Mouse (Mus musculus) hindbrain, embryonic 10.5 days (tissue): ENCODE measurements around the gene Arl6ip5. TPM values are rescaled to one million over a fixed set of nuclear protein-coding genes. Genes with fewer than 3 reads are reported as not detected.
A peak's percentile ranks its signal among the peaks of the same experiment; 100 is the strongest.

Experiments
- DNase-seq: peaks from one replicate; pipeline ENCODE4 v3.0.0-alpha.2; 2017; ENCODE audit warnings: low spot score
- H3K27ac ChIP-seq: fragments of 300-500 bp; sonication (generic); 2 replicates; pipeline ENCODE4 v1.5.1; 2016; ENCODE audit warnings: mild to moderate bottlenecking, moderate library complexity
- H3K27me3 ChIP-seq: fragments of 300-500 bp; sonication (generic); 2 replicates; pipeline ENCODE4 v1.6.1; 2016; ENCODE audit warnings: mild to moderate bottlenecking; ENCODE audit not compliant: poor library complexity, insufficient read depth, severe bottlenecking
- H3K36me3 ChIP-seq: fragments of 300-500 bp; sonication (generic); 2 replicates; pipeline ENCODE4 v1.6.1; 2016; ENCODE audit warnings: mild to moderate bottlenecking, moderate library complexity
- H3K4me1 ChIP-seq: fragments of 300-500 bp; sonication (generic); replicated peaks from 2 replicates; pipeline ENCODE4 v1.6.1; 2016; ENCODE audit warnings: mild to moderate bottlenecking
- H3K4me3 ChIP-seq: fragments of 300-500 bp; sonication (generic); 2 replicates; pipeline ENCODE4 v1.5.1; 2016; ENCODE audit warnings: mild to moderate bottlenecking, moderate library complexity
- H3K9me3 ChIP-seq: fragments of 300-500 bp; sonication (generic); 2 replicates; pipeline ENCODE4 v1.6.1; 2016; ENCODE audit warnings: mild to moderate bottlenecking, moderate library complexity
- WGBS: fragments of 180-500 bp; shearing (Covaris S2); methylation state at CpG from one replicate; pipeline ENCODE4 v1.1.7; 2016; 5-methylcytosine and 5-hydroxymethylcytosine counted together
- polyA plus RNA-seq: library from polyadenylated mRNA; unstranded; fragments of >200 nt; fragmentation: Nextera tagmentation; extraction: Ambion mirVana; gene quantifications from 2 replicates; pipeline ENCODE4 v1.2.1, GENCODE M21; 2016

Arl6ip5 gene
- polyA plus RNA-seq, 1 experiment from 2014 or later, result 65.4 TPM

GRCm38 (mm10) chr6:97265240-97265639 lies 54.8 kb downstream of the Arl6ip5 start:
- no peak overlapping the region for H3K4me3 ChIP-seq
- H3K9me3 ChIP-seq, result no peaks in the 10 kb centered on the region
- no peaks in the 10 kb centered on the region for H3K36me3 ChIP-seq
- H3K4me1 ChIP-seq, result no peaks in the 10 kb centered on the region
- no peak overlapping the region for H3K27ac ChIP-seq
- WGBS, result 75% methylated on average over 8 of the region's 8 CpGs
- H3K27me3 ChIP-seq, result no peaks in the 10 kb centered on the region
- DNase-seq, result no peak

- no peak for DNase-seq
- Histone ChIP-seq H3K36me3 (no peaks in the 10 kb centered on the region), H3K4me1 (no peaks in the 10 kb centered on the region), H3K4me3 (no peak overlapping the region), H3K9me3 (no peaks in the 10 kb centered on the region), H3K27ac (no peak overlapping the region), H3K27me3 (no peaks in the 10 kb centered on the region)
- 89% methylated on average over 3 of the region's 3 CpGs for WGBS
Measured at GRCm38 (mm10) chr6:97265705-97266104, 55.2 kb downstream of the Arl6ip5 start.

- no peaks in the 10 kb centered on the region for H3K9me3 ChIP-seq
- H3K4me1 ChIP-seq, result no peaks in the 10 kb centered on the region
- H3K4me3 ChIP-seq, result no peak overlapping the region
- WGBS, result 79% methylated on average over 4 of the region's 4 CpGs
- DNase-seq, result no peak
- no peaks in the 10 kb centered on the region for H3K27me3 ChIP-seq
- H3K27ac ChIP-seq, result no peak overlapping the region
- H3K36me3 ChIP-seq, result no peaks in the 10 kb centered on the region
Measured at GRCm38 (mm10) chr6:97266661-97267060, 56.2 kb downstream of the Arl6ip5 start.

- no peak for DNase-seq
- 91% methylated on average over 2 of the region's 2 CpGs for WGBS
- H3K27ac ChIP-seq, result no peak overlapping the region
Measured at GRCm38 (mm10) chr6:97267132-97267531, 56.6 kb downstream of the Arl6ip5 start.

GRCm38 (mm10) chr6:97269596-97269995 lies 59.1 kb downstream of the Arl6ip5 start:
- 82% methylated on average over 11 of the region's 11 CpGs for WGBS
- DNase-seq, result no peak
- Histone ChIP-seq H3K4me3 (no peak overlapping the region), H3K9me3 (no peaks in the 10 kb centered on the region), H3K27me3 (no peaks in the 10 kb centered on the region), H3K27ac (no peak overlapping the region), H3K4me1 (0 out of 2 replicates have a peak, but pooled peaks cover 3% of the 10 kb centered on the region), H3K36me3 (no peaks in the 10 kb centered on the region)

More at GRCm38 (mm10) chr6:97267132-97267531, 56.6 kb downstream of the Arl6ip5 start:
- H3K4me1 ChIP-seq, result no peaks in the 10 kb centered on the region
- H3K36me3 ChIP-seq, result no peaks in the 10 kb centered on the region
- H3K9me3 ChIP-seq, result no peaks in the 10 kb centered on the region
- H3K27me3 ChIP-seq, result no peaks in the 10 kb centered on the region
- H3K4me3 ChIP-seq, result no peak overlapping the region

- no peak for DNase-seq
- no peak overlapping the region for H3K27ac ChIP-seq
- WGBS, result 62% methylated on average over 2 of the region's 2 CpGs
- no peaks in the 10 kb centered on the region for H3K9me3 ChIP-seq
- peaks cover 18% of the 10 kb centered on the region for H3K4me1 ChIP-seq
- H3K27me3 ChIP-seq, result peaks cover 22% of the 10 kb centered on the region
- H3K36me3 ChIP-seq, result no peaks in the 10 kb centered on the region
- H3K4me3 ChIP-seq, result no peak overlapping the region
Measured at GRCm38 (mm10) chr6:97272349-97272748, 61.9 kb downstream of the Arl6ip5 start.

- H3K9me3 ChIP-seq, result no peaks in the 10 kb centered on the region
- H3K27ac ChIP-seq, result no peak overlapping the region
- peaks cover 22% of the 10 kb centered on the region for H3K4me1 ChIP-seq
- WGBS, result 88% methylated on average over 16 of the region's 16 CpGs
- H3K4me3 ChIP-seq, result no peak overlapping the region
- peaks cover 22% of the 10 kb centered on the region for H3K27me3 ChIP-seq
- DNase-seq, result no peak
- H3K36me3 ChIP-seq, result no peaks in the 10 kb centered on the region
Measured at GRCm38 (mm10) chr6:97273058-97273710, 62.7 kb downstream of the Arl6ip5 start.

- 89% methylated on average over 3 of the region's 3 CpGs for WGBS
- no peaks in the 10 kb centered on the region for H3K36me3 ChIP-seq
- peaks cover 26% of the 10 kb centered on the region for H3K4me1 ChIP-seq
Measured at GRCm38 (mm10) chr6:97273777-97274176, 63.3 kb downstream of the Arl6ip5 start.

GRCm38 (mm10) chr6:97275760-97276159 lies 65.3 kb downstream of the Arl6ip5 start:
- Histone ChIP-seq H3K4me1 (peaks cover 26% of the 10 kb centered on the region), H3K27ac (0 out of 2 replicates have a peak overlapping the region, but pooled peaks have one; percentile 12), H3K9me3 (no peaks in the 10 kb centered on the region), H3K4me3 (no peak overlapping the region), H3K27me3 (peaks cover 26% of the 10 kb centered on the region), H3K36me3 (no peaks in the 10 kb centered on the region)
- WGBS, result 63% methylated on average over 4 of the region's 4 CpGs
- no peak for DNase-seq

More at GRCm38 (mm10) chr6:97273777-97274176, 63.3 kb downstream of the Arl6ip5 start:
- Histone ChIP-seq H3K4me3 (no peak overlapping the region), H3K27me3 (peaks cover 22% of the 10 kb centered on the region), H3K27ac (no peak overlapping the region), H3K9me3 (no peaks in the 10 kb centered on the region)
- no peak for DNase-seq

GRCm38 (mm10) chr6:97276366-97276765 lies 65.9 kb downstream of the Arl6ip5 start:
- peaks cover 26% of the 10 kb centered on the region for H3K4me1 ChIP-seq
- 0 out of 2 replicates have a peak overlapping the region, but pooled peaks have one; percentile 12 for H3K27ac ChIP-seq
- H3K9me3 ChIP-seq, result no peaks in the 10 kb centered on the region
- WGBS, result 31% methylated on average over 4 of the region's 4 CpGs
- no peak overlapping the region for H3K4me3 ChIP-seq
- H3K36me3 ChIP-seq, result no peaks in the 10 kb centered on the region
- peaks cover 26% of the 10 kb centered on the region for H3K27me3 ChIP-seq
- no peak for DNase-seq

GRCm38 (mm10) chr6:97276890-97277497 lies 66.5 kb downstream of the Arl6ip5 start:
- Histone ChIP-seq H3K4me3 (no peak overlapping the region), H3K36me3 (no peaks in the 10 kb centered on the region), H3K27ac (no peak overlapping the region), H3K27me3 (peaks cover 26% of the 10 kb centered on the region), H3K9me3 (no peaks in the 10 kb centered on the region), H3K4me1 (peaks cover 26% of the 10 kb centered on the region)
- DNase-seq, result no peak
- 70% methylated on average over 5 of the region's 5 CpGs for WGBS

- peak overlapping the region; percentile 59 for H3K27ac ChIP-seq
- H3K36me3 ChIP-seq, result no peaks in the 10 kb centered on the region
- no peaks in the 10 kb centered on the region for H3K9me3 ChIP-seq
- H3K4me1 ChIP-seq, result peaks cover 24% of the 10 kb centered on the region
- DNase-seq, result peak; percentile 78
- WGBS, result 2% methylated on average over 19 of the region's 19 CpGs
- peak overlapping the region; percentile 41 for H3K4me3 ChIP-seq
- H3K27me3 ChIP-seq, result peaks cover 26% of the 10 kb centered on the region
Measured at GRCm38 (mm10) chr6:97278014-97278787, 67.7 kb downstream of the Arl6ip5 start.

- Histone ChIP-seq H3K4me3 (no peak overlapping the region), H3K9me3 (no peaks in the 10 kb centered on the region), H3K4me1 (peaks cover 23% of the 10 kb centered on the region), H3K27me3 (peaks cover 26% of the 10 kb centered on the region), H3K27ac (no peak overlapping the region), H3K36me3 (0 out of 2 replicates have a peak, but pooled peaks cover 2% of the 10 kb centered on the region)
- DNase-seq, result no peak
- WGBS, result 47% methylated on average over 6 of the region's 6 CpGs
Measured at GRCm38 (mm10) chr6:97278878-97279277, 68.4 kb downstream of the Arl6ip5 start.
